Mouse (Mus musculus) kidney, adult 9 months (tissue): ENCODE results near the gene Dnajc5.

Experiments
- DNase-seq: peaks from one replicate; pipeline ENCODE4 v3.0.0; 2022

Gene Dnajc5

DNA sequence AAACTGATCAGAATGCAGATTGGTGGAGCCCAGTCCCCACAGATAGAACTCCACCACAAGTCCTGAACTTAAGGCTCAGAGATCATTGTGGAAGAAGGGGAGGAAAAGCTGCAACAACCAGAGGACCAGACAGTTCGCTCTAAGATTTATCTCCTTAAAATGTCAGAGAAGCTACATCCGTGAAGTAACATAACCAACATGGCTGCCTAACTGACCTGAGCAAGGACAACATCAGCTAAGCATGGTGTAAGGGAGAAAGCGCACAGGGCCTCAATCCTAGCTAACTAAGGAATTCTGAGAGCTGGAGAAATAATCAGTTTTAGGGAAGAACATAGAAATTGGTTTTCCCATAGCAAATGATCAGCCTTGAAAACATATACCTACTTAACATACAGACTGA is 1.1 kb upstream of the Dnajc5 start:
- no peak for DNase-seq

GRCm38 (mm10) chr2:181520936-181521227 is 597 bp downstream of the Dnajc5 start:
- no peak for DNase-seq

DNA sequence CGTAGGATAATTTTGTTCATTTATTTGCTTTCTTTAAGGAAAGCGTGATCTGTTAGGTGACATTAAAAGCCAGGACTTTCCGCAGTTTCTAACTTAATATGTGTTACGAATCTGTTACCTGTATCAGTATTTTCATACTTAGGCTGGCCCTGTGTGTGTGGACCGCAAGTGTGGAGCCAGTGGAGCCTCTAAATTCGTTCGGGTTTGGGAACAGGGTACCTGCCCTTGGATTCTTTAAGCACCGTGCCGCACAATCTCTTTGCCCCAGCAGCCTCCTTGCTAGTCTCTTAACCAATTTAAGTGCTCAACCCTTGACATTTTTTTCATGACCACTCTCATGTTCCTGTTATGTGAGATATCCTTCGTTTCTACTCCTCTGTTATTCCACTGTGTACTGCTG is 1.2 kb downstream of the Dnajc5 start:
- no peak for DNase-seq

- DNase-seq: peak; percentile 55
These were observed 2.5 kb downstream of the Dnajc5 start for GRCm38 (mm10) chr2:181522811-181523210.

- no peak for DNase-seq
These were observed 5.2 kb downstream of the Dnajc5 start for GRCm38 (mm10) chr2:181525526-181525925.

DNA sequence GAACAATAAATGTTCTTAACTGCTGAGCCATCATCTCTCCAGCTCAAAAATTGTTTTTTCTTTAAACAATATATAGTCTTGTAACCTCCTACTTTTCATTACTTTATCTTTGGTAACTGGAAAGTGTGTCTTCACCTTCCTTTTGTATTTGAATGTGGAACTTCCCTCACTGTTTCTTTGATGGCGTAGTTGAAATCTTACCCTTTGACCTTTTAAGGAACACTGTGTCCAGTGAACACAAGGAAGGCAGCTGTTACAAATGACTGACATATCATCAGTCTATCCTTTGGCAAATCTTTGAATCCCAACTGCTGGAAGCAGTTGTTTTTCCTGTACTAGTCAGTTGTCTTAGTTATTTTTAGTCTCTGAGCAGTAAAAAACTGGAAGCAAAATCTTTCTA is 8.8 kb downstream of the Dnajc5 start:
- peak; percentile 50 for DNase-seq

- no peak for DNase-seq
These were observed 12.3 kb downstream of the Dnajc5 start for GRCm38 (mm10) chr2:181532589-181532988.

GRCm38 (mm10) chr2:181536410-181536809 is 16.1 kb downstream of the Dnajc5 start:
- peak; percentile 27 for DNase-seq

DNA sequence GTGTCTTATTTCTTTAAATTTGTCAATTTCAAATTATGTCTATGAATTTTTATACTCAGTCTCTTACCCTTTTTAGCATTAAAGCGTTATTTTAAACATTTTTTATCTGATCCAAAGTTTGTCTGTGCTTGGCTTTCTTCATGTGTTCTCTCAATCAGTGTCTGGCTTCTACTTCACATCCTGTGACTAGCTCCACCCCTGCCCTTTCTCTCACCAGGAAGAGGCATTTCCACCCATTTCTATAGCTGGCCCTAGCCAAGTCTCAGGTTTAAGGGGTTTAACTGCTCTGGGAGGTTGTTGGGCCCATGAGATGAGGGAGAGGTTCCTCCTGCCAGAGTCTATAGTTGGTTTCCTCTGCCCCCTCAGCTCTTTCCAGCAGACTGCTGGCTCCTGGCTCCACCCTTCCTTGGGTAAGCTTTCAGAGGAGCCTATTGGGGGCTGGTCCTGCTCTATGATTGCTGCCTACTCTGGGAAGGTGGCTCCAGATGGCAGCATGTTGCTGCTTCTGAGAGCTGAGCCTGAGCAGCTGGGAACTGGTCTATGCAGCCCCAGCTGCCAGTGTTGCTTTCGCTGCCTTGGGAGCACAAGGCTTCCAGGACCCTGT is 17.3 kb downstream of the Dnajc5 start:
- DNase-seq: no peak

DNA sequence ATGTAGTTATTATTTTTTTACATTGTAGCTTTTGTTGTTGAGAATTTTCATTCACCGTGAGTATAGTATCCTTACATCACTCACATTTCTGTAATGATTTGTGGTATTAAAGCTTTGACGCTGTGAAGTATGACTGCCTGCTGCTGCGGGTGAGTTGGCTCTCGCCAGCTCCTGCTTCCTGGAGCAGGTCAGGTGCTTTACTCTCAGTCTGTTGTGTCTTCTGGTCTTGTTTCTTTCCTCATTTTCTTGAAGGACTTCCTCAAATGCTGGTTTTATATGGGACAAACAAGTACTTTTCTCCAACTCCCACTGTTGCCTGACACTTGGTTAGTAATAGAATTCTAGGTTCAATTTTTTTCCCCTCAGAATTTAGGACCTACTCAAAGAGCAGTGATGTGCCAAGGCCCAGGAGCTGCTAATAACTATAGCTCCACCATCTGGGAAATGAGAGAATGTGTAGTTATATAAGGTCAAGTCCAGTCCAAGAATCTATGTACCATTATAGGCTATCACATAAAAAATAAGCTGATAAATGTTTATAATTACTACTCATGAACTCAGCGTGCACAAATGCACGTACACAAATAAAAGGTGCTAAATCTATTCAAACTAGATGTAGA is 21.6 kb downstream of the Dnajc5 start:
- no peak for DNase-seq

DNA sequence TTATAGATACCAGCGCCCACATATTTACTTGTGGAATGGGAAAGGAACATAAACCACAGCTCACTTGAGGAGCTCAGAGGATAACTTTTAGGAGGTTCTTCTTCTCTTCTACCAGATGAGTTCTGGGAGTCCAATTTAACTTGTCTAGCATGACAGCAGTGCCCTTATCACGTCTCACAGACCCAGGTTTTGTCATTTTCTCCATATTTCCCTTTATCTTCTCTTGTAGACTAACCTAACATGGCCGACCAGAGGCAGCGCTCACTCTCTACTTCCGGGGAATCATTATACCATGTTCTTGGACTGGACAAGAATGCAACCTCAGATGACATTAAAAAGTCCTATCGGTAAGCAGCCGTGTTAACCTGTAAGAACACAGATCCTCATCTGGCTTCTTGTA is 25.9 kb downstream of the Dnajc5 start:
- no peak for DNase-seq

- DNase-seq: no peak
These were observed 27.9 kb downstream of the Dnajc5 start for GRCm38 (mm10) chr2:181548227-181548626.

GRCm38 (mm10) chr2:181548682-181549081 is 28.4 kb downstream of the Dnajc5 start:
- no peak for DNase-seq

DNA sequence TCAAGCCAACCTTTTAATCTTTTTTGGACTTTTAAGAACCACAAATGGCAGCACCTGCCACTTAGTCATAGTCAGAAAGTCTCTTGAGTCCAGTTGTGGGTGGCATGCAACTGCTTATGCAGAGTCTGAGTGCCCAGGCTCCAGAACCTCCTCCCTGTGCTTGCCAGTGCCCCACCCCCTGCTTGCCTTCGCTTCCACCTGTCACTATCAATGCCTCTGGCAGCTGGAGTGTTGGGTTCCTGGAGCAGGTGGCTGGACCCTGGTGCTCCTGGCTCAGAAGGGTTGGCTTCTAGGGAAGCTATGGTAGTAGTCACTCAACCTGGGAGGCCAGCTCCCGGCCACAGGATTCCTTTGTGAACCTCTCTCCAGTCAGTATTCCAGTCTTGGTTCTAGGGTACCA is 29.9 kb downstream of the Dnajc5 start:
- DNase-seq: no peak

DNA sequence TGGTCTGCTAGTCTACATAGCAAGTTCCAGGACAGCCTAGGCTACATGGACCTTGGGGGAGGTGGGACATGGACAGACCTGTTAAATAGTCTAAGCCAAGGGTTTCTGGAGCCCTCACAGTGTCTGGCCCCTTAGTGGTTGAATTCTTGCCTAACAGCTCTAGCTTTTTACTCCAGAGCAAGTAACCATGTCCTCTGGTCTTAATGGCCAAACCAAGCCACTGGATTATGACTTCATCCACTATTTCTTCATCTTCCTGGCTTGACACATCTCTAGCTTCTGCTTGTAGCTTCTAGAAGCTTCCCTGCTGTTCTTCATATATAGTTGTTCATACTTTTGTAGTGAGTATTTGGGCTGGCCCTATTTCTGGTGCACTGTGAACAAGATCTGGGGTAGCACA is 33.5 kb downstream of the Dnajc5 start:
- no peak for DNase-seq

- no peak for DNase-seq
These were observed 47.1 kb downstream of the Dnajc5 start for GRCm38 (mm10) chr2:181567338-181567737.

- DNase-seq: peak; percentile 64
These were observed 48.2 kb downstream of the Dnajc5 start for GRCm38 (mm10) chr2:181568272-181569008.

- no peak for DNase-seq
These were observed 49.6 kb downstream of the Dnajc5 start for GRCm38 (mm10) chr2:181569856-181570255.

GRCm38 (mm10) chr2:181570375-181570774 is 50.1 kb downstream of the Dnajc5 start:
- no peak for DNase-seq

DNA sequence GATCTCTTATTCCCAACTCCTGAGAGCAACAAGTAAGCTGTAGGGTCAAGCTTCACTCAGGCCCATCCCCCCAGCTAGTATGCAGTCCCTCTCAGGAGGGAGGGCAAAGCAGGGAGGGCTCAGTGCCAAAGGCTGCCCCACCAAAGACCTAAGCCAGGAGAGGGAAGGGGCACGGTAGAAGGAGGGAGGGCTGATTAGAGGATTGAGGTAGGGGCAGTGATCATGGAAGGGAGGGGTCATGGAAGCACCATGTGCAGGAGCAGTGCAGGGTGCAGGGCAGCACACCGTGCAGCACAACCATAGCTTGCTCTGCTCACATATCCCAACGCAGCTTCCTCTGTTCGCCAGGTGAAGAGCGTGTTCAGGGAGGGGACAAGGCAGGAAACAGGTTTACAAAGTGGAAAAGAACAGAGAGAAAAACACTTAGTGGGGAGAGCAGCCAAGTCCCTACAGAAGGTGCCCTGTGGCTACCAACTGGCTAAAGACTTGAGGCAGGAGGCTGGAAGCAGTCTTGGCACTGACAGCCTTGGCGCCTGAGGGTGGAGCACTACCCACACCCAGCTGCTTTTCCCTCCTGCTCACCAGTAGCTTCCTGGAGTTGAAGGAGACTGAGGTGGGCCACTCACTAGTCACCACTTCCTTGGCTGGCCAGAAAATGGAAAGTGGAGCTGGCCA is 50.8 kb downstream of the Dnajc5 start:
- DNase-seq: no peak

GRCm38 (mm10) chr2:181571941-181572670 is 51.8 kb downstream of the Dnajc5 start:
- DNase-seq: no peak

- DNase-seq: no peak
These were observed 52.9 kb downstream of the Dnajc5 start for GRCm38 (mm10) chr2:181572921-181573920.
